Mouse (Mus musculus) limb, embryonic 13.5 days (tissue): ENCODE results near the gene Lonp1. TPM values are rescaled to one million over a fixed set of nuclear protein-coding genes. Genes with fewer than 3 reads are reported as not detected.
A peak's percentile ranks its signal among the peaks of the same experiment; 100 is the strongest.
"Not testable (repeated sequence)": the region's sequence is repeated elsewhere in the genome, so short reads cannot be mapped to it uniquely, and the experiment has no call there.

Experiments used
- ATAC-seq: fragments of 200-750 bp; cut with Nextera tagmentation; 2 replicates; pipeline ENCODE4 v1.8.0; 2017; ENCODE audit warnings: low read depth, moderate number of reproducible peaks, moderate TSS enrichment; ENCODE audit not compliant: low FRiP score
- H3K27ac ChIP-seq: fragments of 300-500 bp; sonication (generic); 2 replicates; pipeline ENCODE4 v1.5.1; 2015; ENCODE audit warnings: inconsistent platforms, mild to moderate bottlenecking, moderate library complexity
- H3K27me3 ChIP-seq: fragments of 300-500 bp; sonication (generic); 2 replicates; pipeline ENCODE4 v1.6.1; 2015; ENCODE audit warnings: mild to moderate bottlenecking, inconsistent platforms
- H3K36me3 ChIP-seq: fragments of 300-500 bp; sonication (generic); 2 replicates; pipeline ENCODE4 v1.6.1; 2015; ENCODE audit warnings: inconsistent platforms, mild to moderate bottlenecking, moderate library complexity
- H3K4me1 ChIP-seq: fragments of 300-500 bp; sonication (generic); 2 replicates; pipeline ENCODE4 v1.6.1; 2015; ENCODE audit warnings: inconsistent platforms
- H3K4me2 ChIP-seq: fragments of 300-500 bp; sonication (generic); replicated peaks from 2 replicates; pipeline ENCODE4 v1.6.1; 2015; ENCODE audit warnings: inconsistent platforms, mild to moderate bottlenecking, moderate library complexity
- H3K4me3 ChIP-seq: fragments of 300-500 bp; sonication (generic); 2 replicates; pipeline ENCODE4 v1.5.1; 2015; ENCODE audit warnings: moderate library complexity, mild to moderate bottlenecking, inconsistent platforms
- H3K9ac ChIP-seq: fragments of 300-500 bp; sonication (generic); 2 replicates; pipeline ENCODE4 v1.6.1; 2015; ENCODE audit warnings: mild to moderate bottlenecking, inconsistent platforms
- H3K9me3 ChIP-seq: fragments of 300-500 bp; sonication (generic); 2 replicates; pipeline ENCODE4 v1.6.1; 2016; ENCODE audit warnings: inconsistent platforms
- WGBS: fragments of 180-500 bp; shearing (Covaris S2); methylation state at CpG from one replicate; pipeline ENCODE4 v1.1.7; 2015; 5-methylcytosine and 5-hydroxymethylcytosine counted together
- polyA plus RNA-seq: library from polyadenylated mRNA; unstranded; fragments of >200 nt; fragmentation: Nextera tagmentation; extraction: Ambion mirVana; gene quantifications from 2 replicates; pipeline ENCODE4 v1.2.1, GENCODE M21; 2015

Lonp1 gene
- polyA plus RNA-seq, 1 experiment from 2014 or later: 53.2 TPM

DNA sequence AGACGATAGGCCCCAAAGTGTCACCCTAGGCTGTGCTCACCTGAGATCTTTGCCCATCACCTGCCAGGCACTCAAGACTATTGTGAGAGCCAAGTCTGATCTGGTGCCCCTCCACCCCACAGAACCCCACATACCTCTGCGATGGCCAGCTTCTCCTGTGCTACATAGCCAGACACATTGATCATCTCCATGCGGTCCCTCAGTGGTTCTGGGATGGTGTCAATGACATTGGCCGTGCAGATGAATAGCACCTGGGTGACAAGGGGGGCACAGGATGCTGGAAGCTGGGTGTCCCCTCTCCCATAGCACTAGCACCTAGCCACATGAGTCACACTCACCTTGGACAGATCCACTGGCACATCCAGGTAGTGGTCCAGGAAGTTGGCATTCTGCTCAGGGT is 10.9 kb downstream of the Lonp1 start:
- H3K9ac ChIP-seq: no peak overlapping the region; the same call in 1 of the 2 replicates
- H3K4me2 ChIP-seq: no peak overlapping the region
- ATAC-seq: no peak
- H3K9me3 ChIP-seq: no peaks in the 10 kb centered on the region
- peaks cover 23% of the 10 kb centered on the region for H3K4me1 ChIP-seq
- peaks cover 67% of the 10 kb centered on the region for H3K36me3 ChIP-seq
- 90% methylated on average over 4 of the region's 4 CpGs for WGBS
- no peak overlapping the region for H3K4me3 ChIP-seq
- H3K27ac ChIP-seq: no peak overlapping the region
- no peaks in the 10 kb centered on the region for H3K27me3 ChIP-seq

DNA sequence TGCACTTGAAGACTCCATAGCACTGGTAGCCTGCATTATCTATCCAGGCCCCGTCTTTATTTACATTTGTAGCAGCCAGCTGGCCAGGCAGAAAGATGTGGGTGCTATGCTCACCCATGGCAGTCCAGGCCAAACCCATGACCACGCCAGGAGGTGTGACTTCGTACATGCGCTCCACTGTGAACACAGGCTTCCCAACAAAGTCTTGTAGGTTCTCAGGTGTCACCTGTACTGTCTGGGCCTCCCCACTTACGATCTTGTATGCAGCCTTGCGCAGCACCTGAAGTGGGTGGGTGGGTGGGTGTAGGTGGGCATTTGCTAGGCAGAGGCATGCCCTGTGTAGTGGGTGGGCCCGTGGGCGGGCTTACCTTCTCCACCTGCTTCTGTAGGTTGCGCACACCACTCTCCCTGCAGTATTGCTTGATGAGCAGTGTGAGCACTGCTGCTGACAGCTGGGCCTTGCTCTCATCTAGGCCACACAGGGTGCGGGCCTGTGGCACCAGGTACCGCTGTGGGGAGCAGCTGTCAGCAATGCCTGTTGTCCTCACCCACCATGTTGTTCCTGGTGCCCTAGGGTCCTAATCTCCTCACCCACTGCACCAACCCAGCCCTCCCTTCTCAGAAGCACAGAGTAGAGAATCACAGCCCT is 11.4 kb downstream of the Lonp1 start:
- Histone ChIP-seq H3K9me3 (no peaks in the 10 kb centered on the region), H3K27me3 (no peaks in the 10 kb centered on the region), H3K9ac (peak overlapping the region; percentile 91), H3K27ac (no peak overlapping the region), H3K4me1 (peaks cover 27% of the 10 kb centered on the region), H3K36me3 (peaks cover 62% of the 10 kb centered on the region), H3K4me2 (peak overlapping the region; percentile 98), H3K4me3 (peak overlapping the region; percentile 72)
- 88% methylated on average over 11 of the region's 11 CpGs for WGBS
- no peak for ATAC-seq

DNA sequence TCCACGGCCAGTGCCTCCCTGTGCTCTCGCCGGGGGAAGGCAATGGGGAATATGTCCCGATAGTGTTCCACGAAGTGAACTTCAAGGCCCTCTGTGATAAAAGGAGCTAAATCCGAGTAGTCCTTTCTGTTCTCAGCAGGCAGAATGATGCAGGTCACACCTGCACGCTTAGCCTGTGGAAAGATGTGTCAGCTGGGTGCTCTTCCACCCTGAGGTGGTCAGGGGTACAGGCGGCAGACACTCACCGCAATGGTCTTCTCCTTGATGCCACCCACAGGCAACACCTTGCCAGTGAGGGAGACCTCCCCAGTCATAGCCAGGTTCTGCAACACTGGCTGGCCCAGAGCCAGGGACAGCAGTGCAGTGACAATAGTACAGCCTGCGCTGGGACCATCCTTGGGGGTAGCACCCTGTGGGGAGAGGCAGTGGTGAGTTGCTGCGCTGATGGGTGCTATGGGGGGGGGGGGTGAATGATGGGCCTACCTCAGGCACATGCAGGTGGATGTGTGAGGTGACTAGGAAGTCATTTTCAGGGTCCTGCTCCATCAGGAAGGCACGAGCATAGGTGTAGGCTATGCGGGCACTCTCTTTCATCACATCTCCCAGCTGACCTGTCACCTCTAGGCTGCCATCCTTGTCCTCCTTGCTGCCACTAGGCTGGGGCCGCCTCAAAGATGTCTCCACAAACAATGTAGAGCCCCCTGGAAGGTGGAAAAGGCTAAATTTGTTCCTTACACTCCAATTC is 12.1 kb downstream of the Lonp1 start:
- no peak for ATAC-seq
- Histone ChIP-seq H3K27me3 (no peaks in the 10 kb centered on the region), H3K9me3 (no peaks in the 10 kb centered on the region), H3K36me3 (peaks cover 55% of the 10 kb centered on the region), H3K4me1 (peaks cover 30% of the 10 kb centered on the region), H3K9ac (peak overlapping the region; percentile 91), H3K4me2 (peak overlapping the region; percentile 98), H3K27ac (no peak overlapping the region; the same call in 1 of the 2 replicates), H3K4me3 (peak overlapping the region; percentile 72)
- whole genome bisulfite sequencing: 34% methylated on average over 14 of the region's 14 CpGs

DNA sequence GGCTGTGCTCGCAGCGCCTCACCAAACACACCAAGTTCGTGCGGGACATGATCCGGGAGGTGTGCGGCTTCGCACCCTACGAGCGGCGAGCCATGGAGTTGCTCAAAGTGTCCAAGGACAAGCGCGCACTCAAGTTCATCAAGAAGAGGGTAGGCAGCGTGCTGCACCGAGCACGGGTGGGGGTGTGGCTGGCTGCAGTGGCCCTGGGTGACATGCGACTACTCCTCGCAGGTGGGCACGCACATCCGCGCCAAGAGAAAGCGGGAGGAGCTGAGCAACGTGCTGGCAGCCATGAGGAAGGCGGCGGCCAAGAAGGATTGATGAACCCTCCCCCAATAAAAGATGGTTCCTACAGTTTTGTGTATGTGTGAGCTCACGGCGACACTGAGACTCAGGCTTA is 12.8 kb downstream of the Lonp1 start:
- Histone ChIP-seq H3K9ac (peak overlapping the region; percentile 91), H3K36me3 (peaks cover 48% of the 10 kb centered on the region), H3K4me2 (peak overlapping the region; percentile 98), H3K4me1 (peaks cover 33% of the 10 kb centered on the region), H3K27ac (peak overlapping the region; percentile 94), H3K4me3 (peak overlapping the region; percentile 72)
- under 1% methylated on average over 26 of the region's 26 CpGs for WGBS
- ATAC-seq, H3K9me3 ChIP-seq, H3K27me3 ChIP-seq: not testable (repeated sequence)

DNA sequence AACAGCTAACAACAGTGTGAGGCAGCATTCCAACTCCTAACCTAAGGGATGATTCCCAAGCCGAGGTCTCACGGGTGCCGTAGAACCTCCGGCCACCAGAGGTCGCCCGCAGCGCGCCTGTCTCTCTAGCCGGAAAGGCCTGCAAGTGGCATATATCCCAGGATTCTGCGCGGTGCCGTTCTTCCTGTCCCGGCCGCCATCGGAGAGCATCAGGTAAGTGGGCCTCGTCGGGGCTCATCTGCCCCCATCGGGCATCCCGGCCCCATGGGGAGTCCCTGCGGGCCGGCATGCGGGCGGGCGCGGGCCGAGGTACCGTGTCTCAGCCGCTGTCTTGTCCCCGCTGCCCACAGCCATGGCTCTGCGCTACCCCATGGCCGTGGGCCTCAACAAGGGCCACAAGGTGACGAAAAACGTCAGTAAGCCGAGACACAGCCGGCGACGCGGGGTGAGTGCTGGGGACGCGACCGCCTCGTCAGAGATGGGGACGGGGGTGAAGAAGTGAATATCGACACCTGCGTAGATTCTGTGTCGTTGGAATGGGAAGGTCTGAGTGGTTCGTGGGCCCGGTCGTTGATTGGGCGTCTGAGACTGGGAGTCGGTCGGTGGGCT is 13.3 kb downstream of the Lonp1 start, which contains the start of gene Rpl36:
Gene Rpl36, plus strand, starts transcription at position 181 of the 609 bp plus-strand sequence.
- WGBS: under 1% methylated on average over 52 of the region's 52 CpGs
- Histone ChIP-seq H3K9ac (peak within 1 kb of the TSS; percentile 91), H3K36me3 (peaks cover 42% of the 10 kb centered on the region), H3K4me2 (peak within 1 kb of the TSS; percentile 98), H3K4me3 (peak within 1 kb of the TSS; percentile 72), H3K27ac (peak within 1 kb of the TSS; percentile 94), H3K4me1 (peaks cover 39% of the 10 kb centered on the region), H3K27me3 (no peaks in the 10 kb centered on the region), H3K9me3 (no peaks in the 10 kb centered on the region)
- ATAC-seq: peak; percentile 57

DNA sequence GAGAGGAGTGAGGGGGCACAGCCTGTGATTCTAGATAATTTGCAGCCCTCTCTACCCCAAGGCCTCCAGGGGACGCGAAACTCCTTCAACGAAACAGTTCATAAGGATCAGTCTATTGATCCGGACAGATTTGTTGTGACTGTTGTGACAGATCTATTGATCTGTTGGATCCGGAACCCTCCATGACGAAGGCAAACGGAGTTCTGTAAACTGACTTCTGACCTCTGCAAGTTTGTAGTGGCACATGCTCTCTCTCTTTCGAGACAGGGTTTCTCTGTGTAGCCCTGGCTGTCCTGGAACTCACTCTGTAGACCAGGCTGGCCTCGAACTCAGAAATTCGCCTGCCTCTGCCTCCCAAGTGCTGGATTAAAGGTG is 14.1 kb downstream of the Lonp1 start:
- not testable (repeated sequence) for H3K27me3 ChIP-seq, ATAC-seq, H3K27ac ChIP-seq, H3K4me2 ChIP-seq, H3K4me3 ChIP-seq, H3K9me3 ChIP-seq, H3K9ac ChIP-seq
- Histone ChIP-seq H3K36me3 (peaks cover 36% of the 10 kb centered on the region), H3K4me1 (peaks cover 43% of the 10 kb centered on the region)
- WGBS: 79% methylated on average over 10 of the region's 10 CpGs

DNA sequence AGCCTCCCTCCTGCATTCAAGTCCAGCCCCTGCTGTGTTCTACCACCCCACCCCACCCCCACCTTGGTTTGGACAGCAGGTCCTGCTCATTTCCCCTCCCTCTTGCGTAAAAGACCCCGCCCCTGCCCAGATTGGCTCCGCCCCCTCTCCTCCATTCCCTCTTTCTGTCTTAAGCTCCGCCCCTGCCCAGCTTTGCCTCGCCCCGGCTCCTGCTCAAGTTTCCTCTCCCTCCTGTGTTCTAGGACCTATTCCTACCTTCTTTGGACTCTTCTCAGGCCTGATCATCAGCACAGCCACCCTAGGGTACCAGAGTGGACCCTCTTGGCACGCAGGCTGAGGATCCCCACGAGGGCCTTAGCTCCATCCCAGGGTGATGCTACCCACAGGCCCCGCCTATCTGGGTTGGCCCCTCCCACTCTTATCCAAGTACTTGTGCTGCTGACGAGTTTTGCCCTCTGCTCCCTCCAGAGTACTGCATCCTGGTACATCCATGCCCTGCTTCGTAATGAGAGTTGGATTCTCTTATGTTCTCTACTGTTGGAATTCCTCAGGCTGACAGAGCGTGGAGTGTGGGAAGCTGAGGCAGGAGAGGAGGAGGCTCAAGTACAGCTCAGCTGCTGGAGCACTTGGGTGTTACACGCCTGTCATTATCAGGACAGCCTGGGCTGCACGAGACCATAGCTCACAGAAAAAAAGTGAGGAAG is 14.7 kb downstream of the Lonp1 start:
- Histone ChIP-seq H3K27me3 (no peaks in the 10 kb centered on the region), H3K9ac (no peak overlapping the region)
- no peak for ATAC-seq

DNA sequence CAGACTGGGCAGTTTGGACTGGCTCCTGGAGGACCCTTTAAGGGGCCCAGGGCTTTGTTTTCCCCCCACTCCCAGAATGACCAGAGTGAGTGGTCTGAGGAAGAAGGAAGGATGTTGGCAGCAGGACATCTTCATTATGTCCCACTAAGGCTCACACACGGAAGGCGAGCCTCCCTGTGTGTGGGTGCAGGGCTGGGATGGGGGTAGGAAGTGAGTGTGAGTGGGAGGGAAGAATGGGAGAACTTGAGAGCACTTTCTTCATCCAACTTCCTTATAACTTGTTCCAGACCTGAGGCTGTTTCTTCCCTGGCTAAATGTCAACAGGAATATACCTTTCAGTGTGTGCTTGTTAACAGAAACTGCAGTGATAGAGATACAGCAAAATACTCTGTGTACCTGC is 15.4 kb downstream of the Lonp1 start:
- Histone ChIP-seq H3K36me3 (peaks cover 36% of the 10 kb centered on the region), H3K4me1 (peaks cover 44% of the 10 kb centered on the region), H3K4me3 (no peak overlapping the region), H3K9me3 (no peaks in the 10 kb centered on the region), H3K27me3 (no peaks in the 10 kb centered on the region), H3K9ac (no peak overlapping the region), H3K27ac (0 out of 2 replicates have a peak overlapping the region, but pooled peaks have one; percentile 10), H3K4me2 (no peak overlapping the region)
- ATAC-seq: no peak
- WGBS: 68% methylated on average over 2 of the region's 2 CpGs

More for the DNA sequence above, 14.7 kb downstream of the Lonp1 start:
- WGBS: 12% methylated on average over 14 of the region's 14 CpGs
- Histone ChIP-seq H3K4me1 (peaks cover 44% of the 10 kb centered on the region), H3K4me3 (no peak overlapping the region), H3K36me3 (peaks cover 36% of the 10 kb centered on the region), H3K27ac (no peak overlapping the region), H3K9me3 (no peaks in the 10 kb centered on the region), H3K4me2 (0 out of 2 replicates have a peak overlapping the region, but pooled peaks have one; percentile 7)

DNA sequence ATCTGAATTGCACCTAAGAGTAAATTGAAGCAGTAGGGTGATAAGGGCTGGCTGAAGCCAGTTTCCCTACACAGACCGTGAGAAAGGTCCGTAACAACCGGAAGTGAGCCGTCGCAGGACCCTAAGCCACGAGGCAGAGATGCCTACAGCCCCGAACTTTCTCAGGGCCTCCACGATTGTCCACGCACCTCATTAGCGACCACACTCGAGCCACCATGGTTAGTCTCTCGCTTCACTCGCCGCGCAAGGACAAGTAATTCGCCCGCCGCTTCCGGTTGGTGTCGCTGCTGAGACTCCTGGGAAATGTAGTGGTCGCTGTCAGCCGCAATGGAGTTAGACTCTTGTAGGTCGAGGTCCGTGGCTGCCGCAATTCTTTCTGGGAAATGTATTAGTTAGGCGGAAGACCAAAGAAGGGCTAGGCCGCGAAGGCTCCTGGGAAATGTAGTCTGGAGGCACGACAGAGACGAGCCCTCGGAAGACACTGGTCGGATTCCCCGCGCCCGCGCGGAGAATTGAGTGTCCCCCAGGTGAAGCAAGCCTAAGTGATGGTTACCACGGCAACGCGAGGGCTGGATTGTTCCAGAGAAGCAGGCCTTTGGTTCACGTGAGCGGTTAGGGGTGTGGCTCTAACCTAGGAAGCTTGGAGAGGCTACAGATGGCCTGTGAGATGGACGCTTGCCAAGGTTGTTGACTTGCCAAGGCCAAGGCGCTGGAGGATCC is 17.1 kb downstream of the Lonp1 start, which contains the start of gene 2410015M20Rik:
Gene 2410015M20Rik, minus strand, starts transcription at position 320 of the 720 bp plus-strand sequence.
- H3K9me3 ChIP-seq: no peaks in the 10 kb centered on the region
- H3K4me2 ChIP-seq: peak within 1 kb of the TSS; percentile 88
- H3K4me3 ChIP-seq: peak within 1 kb of the TSS; percentile 71
- H3K4me1 ChIP-seq: peaks cover 36% of the 10 kb centered on the region
- H3K27ac ChIP-seq: peak within 1 kb of the TSS; percentile 48; the same call in 1 of the 2 replicates
- H3K36me3 ChIP-seq: peaks cover 36% of the 10 kb centered on the region
- H3K9ac ChIP-seq: peak within 1 kb of the TSS; percentile 85
- H3K27me3 ChIP-seq: no peaks in the 10 kb centered on the region
- under 1% methylated on average over 44 of the region's 44 CpGs for WGBS
- ATAC-seq: peak; percentile 88

DNA sequence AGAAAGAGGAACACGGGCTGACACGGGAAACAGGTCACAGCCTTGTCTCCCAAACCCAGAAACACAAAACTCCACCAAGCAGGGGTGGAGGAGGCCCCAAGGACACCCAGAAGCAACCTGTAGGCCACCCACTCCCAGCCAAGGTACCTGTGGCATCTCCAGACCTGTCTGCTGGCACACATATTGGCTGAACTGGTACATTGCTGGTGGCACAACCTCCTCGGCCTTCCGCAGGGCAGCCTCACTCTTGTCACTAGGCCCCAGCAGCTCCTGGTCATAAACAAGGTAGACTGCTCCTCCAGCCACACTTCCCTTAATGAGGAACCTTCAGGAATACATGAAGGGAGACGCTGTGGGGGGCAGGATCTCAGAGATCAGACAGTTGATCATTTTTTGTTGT is 18.0 kb downstream of the Lonp1 start:
- Histone ChIP-seq H3K9me3 (no peaks in the 10 kb centered on the region), H3K27ac (no peak overlapping the region; the same call in 1 of the 2 replicates), H3K4me1 (peaks cover 29% of the 10 kb centered on the region), H3K36me3 (peaks cover 40% of the 10 kb centered on the region), H3K4me3 (peak overlapping the region; percentile 71), H3K27me3 (no peaks in the 10 kb centered on the region), H3K4me2 (peak overlapping the region; percentile 88), H3K9ac (peak overlapping the region; percentile 85)
- 45% methylated on average over 5 of the region's 5 CpGs for WGBS
- ATAC-seq: no peak

DNA sequence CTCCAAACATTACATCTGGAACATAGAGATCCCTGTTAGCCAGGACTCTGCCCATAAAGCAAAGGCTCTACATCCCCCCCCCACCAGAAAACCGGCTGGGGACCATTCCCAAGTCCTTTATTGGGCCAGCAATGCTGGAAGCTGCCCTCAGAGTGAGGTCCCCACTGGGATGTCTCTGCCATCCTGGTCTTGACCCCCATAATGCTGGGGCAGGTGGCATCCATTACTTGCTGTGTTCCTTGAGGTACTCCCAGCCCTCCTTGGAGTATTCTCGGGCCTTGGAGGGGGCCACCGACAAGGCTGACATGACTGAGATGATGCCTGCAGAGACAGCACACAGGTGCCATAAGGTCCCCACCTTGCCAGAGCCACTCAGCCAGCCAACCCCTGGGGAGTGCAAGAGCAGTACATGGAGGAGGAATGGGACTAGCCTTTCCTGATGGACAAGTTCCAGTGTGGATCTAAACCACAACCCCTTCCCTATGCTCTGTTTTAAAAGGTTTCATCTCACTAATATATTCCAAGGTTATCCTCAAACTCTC is 19.1 kb downstream of the Lonp1 start:
- Histone ChIP-seq H3K27me3 (no peaks in the 10 kb centered on the region), H3K9ac (0 out of 2 replicates have a peak overlapping the region, but pooled peaks have one; percentile 26), H3K4me1 (peaks cover 29% of the 10 kb centered on the region), H3K4me2 (no peak overlapping the region), H3K4me3 (no peak overlapping the region; the same call in 1 of the 2 replicates), H3K27ac (no peak overlapping the region), H3K9me3 (no peaks in the 10 kb centered on the region), H3K36me3 (peaks cover 51% of the 10 kb centered on the region)
- 69% methylated on average over 3 of the region's 3 CpGs for WGBS
- no peak for ATAC-seq
